Mouse (Mus musculus) hindbrain, embryonic 15.5 days (tissue): ENCODE measurements at regions not wholly inside any gene's neighbourhood (a gene's known extent, or its start where the extent isn't known, plus 50 kb on each side); places are given as distances from the start of the nearest gene placed in this dataset.

ENCODE experiments used
- ATAC-seq: fragments of 200-750 bp; cut with Nextera tagmentation; 2 replicates; pipeline ENCODE4 v1.8.0; 2017; ENCODE audit warnings: low read depth, moderate number of reproducible peaks, moderate TSS enrichment; ENCODE audit not compliant: low FRiP score
- H3K27ac ChIP-seq: fragments of 300-500 bp; sonication (generic); replicated peaks from 2 replicates; pipeline ENCODE4 v1.5.1; 2015; ENCODE audit warnings: mild to moderate bottlenecking, inconsistent platforms
- H3K27me3 ChIP-seq: fragments of 300-500 bp; sonication (generic); 2 replicates; pipeline ENCODE4 v1.6.1; 2015; ENCODE audit warnings: control low read depth, inconsistent platforms
- H3K36me3 ChIP-seq: fragments of 300-500 bp; sonication (generic); 2 replicates; pipeline ENCODE4 v1.6.1; 2015; ENCODE audit warnings: control low read depth, inconsistent platforms
- H3K4me1 ChIP-seq: fragments of 300-500 bp; sonication (generic); replicated peaks from 2 replicates; pipeline ENCODE4 v1.6.1; 2015; ENCODE audit warnings: control low read depth, inconsistent platforms
- H3K4me2 ChIP-seq: fragments of 300-500 bp; sonication (generic); 2 replicates; pipeline ENCODE4 v1.6.1; 2015; ENCODE audit warnings: moderate library complexity, mild to moderate bottlenecking, inconsistent platforms
- H3K4me3 ChIP-seq: fragments of 300-500 bp; sonication (generic); 2 replicates; pipeline ENCODE4 v1.5.1; 2015; ENCODE audit warnings: mild to moderate bottlenecking, inconsistent platforms
- H3K9ac ChIP-seq: fragments of 300-500 bp; sonication (generic); 2 replicates; pipeline ENCODE4 v1.6.1; 2015; ENCODE audit warnings: inconsistent platforms
- H3K9me3 ChIP-seq: fragments of 300-500 bp; sonication (generic); 2 replicates; pipeline ENCODE4 v1.6.1; 2016; ENCODE audit warnings: control low read depth, inconsistent platforms
- WGBS: fragments of 180-500 bp; shearing (Covaris S2); methylation state at CpG from one replicate; pipeline ENCODE4 v1.1.7; 2015; 5-methylcytosine and 5-hydroxymethylcytosine counted together

- Histone ChIP-seq H3K27ac (no peak overlapping the region), H3K9me3 (no peaks in the 10 kb centered on the region), H3K9ac (no peak overlapping the region), H3K4me1 (no peaks in the 10 kb centered on the region), H3K27me3 (no peaks in the 10 kb centered on the region), H3K36me3 (no peaks in the 10 kb centered on the region), H3K4me2 (no peak overlapping the region), H3K4me3 (no peak overlapping the region)
- 60% methylated on average over 6 of the region's 6 CpGs for WGBS
- ATAC-seq, result no peak
Measured at GRCm38 (mm10) chr1:47448737-47449489, 556.3 kb upstream of the Slc39a10 start.

- Histone ChIP-seq H3K4me3 (no peak overlapping the region), H3K9me3 (no peaks in the 10 kb centered on the region), H3K9ac (no peak overlapping the region), H3K4me1 (no peaks in the 10 kb centered on the region), H3K27ac (no peak overlapping the region), H3K27me3 (no peaks in the 10 kb centered on the region), H3K36me3 (no peaks in the 10 kb centered on the region), H3K4me2 (no peak overlapping the region)
- 48% methylated on average over 3 of the region's 3 CpGs for WGBS
- no peak for ATAC-seq
Measured at GRCm38 (mm10) chr1:47448070-47448469, 555.4 kb upstream of the Slc39a10 start.

GRCm38 (mm10) chr1:47446021-47446420 lies 553.4 kb upstream of the Slc39a10 start:
- Histone ChIP-seq H3K9ac (no peak overlapping the region), H3K4me3 (no peak overlapping the region), H3K27ac (no peak overlapping the region), H3K4me2 (no peak overlapping the region), H3K36me3 (no peaks in the 10 kb centered on the region), H3K4me1 (no peaks in the 10 kb centered on the region), H3K9me3 (no peaks in the 10 kb centered on the region), H3K27me3 (no peaks in the 10 kb centered on the region)
- WGBS, result 62% methylated on average over 6 of the region's 6 CpGs
- 0 out of 2 replicates have a peak, but pooled peaks have one; percentile 30 for ATAC-seq

- Histone ChIP-seq H3K4me1 (no peaks in the 10 kb centered on the region), H3K27me3 (no peaks in the 10 kb centered on the region), H3K36me3 (no peaks in the 10 kb centered on the region), H3K9ac (no peak overlapping the region), H3K4me2 (no peak overlapping the region), H3K9me3 (no peaks in the 10 kb centered on the region), H3K4me3 (no peak overlapping the region), H3K27ac (no peak overlapping the region)
- ATAC-seq, result no peak
- 83% methylated on average over 1 of the region's 1 CpGs for WGBS
Measured at GRCm38 (mm10) chr1:47432829-47433228, 540.2 kb upstream of the Slc39a10 start.

- H3K36me3 ChIP-seq, result no peaks in the 10 kb centered on the region
- no peak overlapping the region for H3K27ac ChIP-seq
- WGBS, result 73% methylated on average over 1 of the region's 1 CpGs
- H3K9ac ChIP-seq, result no peak overlapping the region
- H3K4me2 ChIP-seq, result no peak overlapping the region
- no peaks in the 10 kb centered on the region for H3K4me1 ChIP-seq
- ATAC-seq, result no peak
- no peak overlapping the region for H3K4me3 ChIP-seq
- no peaks in the 10 kb centered on the region for H3K27me3 ChIP-seq
- H3K9me3 ChIP-seq, result no peaks in the 10 kb centered on the region
Measured at GRCm38 (mm10) chr1:47405164-47405563, 512.5 kb upstream of the Slc39a10 start.

GRCm38 (mm10) chr1:47386579-47386978 lies 493.9 kb upstream of the Slc39a10 start:
- no peaks in the 10 kb centered on the region for H3K27me3 ChIP-seq
- no peak overlapping the region for H3K27ac ChIP-seq
- H3K4me3 ChIP-seq, result no peak overlapping the region
- no peak overlapping the region for H3K4me2 ChIP-seq
- H3K36me3 ChIP-seq, result no peaks in the 10 kb centered on the region
- H3K9ac ChIP-seq, result no peak overlapping the region
- H3K9me3 ChIP-seq, result no peaks in the 10 kb centered on the region
- no peak for ATAC-seq
- no peaks in the 10 kb centered on the region for H3K4me1 ChIP-seq

GRCm38 (mm10) chr1:47378795-47379194 lies 486.1 kb upstream of the Slc39a10 start:
- no peak overlapping the region for H3K4me3 ChIP-seq
- H3K4me1 ChIP-seq, result no peaks in the 10 kb centered on the region
- WGBS, result 26% methylated on average over 1 of the region's 1 CpGs
- no peak for ATAC-seq
- no peak overlapping the region for H3K27ac ChIP-seq
- H3K9ac ChIP-seq, result no peak overlapping the region
- H3K27me3 ChIP-seq, result no peaks in the 10 kb centered on the region
- no peaks in the 10 kb centered on the region for H3K9me3 ChIP-seq
- no peaks in the 10 kb centered on the region for H3K36me3 ChIP-seq
- no peak overlapping the region for H3K4me2 ChIP-seq

GRCm38 (mm10) chr1:47339718-47340439 lies 447.2 kb upstream of the Slc39a10 start:
- no peak for ATAC-seq
- Histone ChIP-seq H3K9ac (no peak overlapping the region), H3K4me2 (no peak overlapping the region)

GRCm38 (mm10) chr1:47310572-47311075 lies 418.0 kb upstream of the Slc39a10 start:
- no peaks in the 10 kb centered on the region for H3K36me3 ChIP-seq
- no peak overlapping the region for H3K27ac ChIP-seq
- no peak for ATAC-seq
- no peak overlapping the region for H3K4me2 ChIP-seq
- no peak overlapping the region for H3K9ac ChIP-seq
- no peaks in the 10 kb centered on the region for H3K27me3 ChIP-seq
- 64% methylated on average over 2 of the region's 2 CpGs for WGBS
- no peak overlapping the region for H3K4me3 ChIP-seq
- no peaks in the 10 kb centered on the region for H3K9me3 ChIP-seq
- no peaks in the 10 kb centered on the region for H3K4me1 ChIP-seq

More at GRCm38 (mm10) chr1:47339718-47340439, 447.2 kb upstream of the Slc39a10 start:
- Histone ChIP-seq H3K27ac (no peak overlapping the region), H3K9me3 (no peaks in the 10 kb centered on the region), H3K4me1 (no peaks in the 10 kb centered on the region), H3K27me3 (no peaks in the 10 kb centered on the region), H3K36me3 (no peaks in the 10 kb centered on the region), H3K4me3 (no peak overlapping the region)
- 84% methylated on average over 3 of the region's 3 CpGs for WGBS

GRCm38 (mm10) chr1:47306961-47307360 lies 414.3 kb upstream of the Slc39a10 start:
- H3K27me3 ChIP-seq, result no peaks in the 10 kb centered on the region
- no peak overlapping the region for H3K4me3 ChIP-seq
- no peak overlapping the region for H3K4me2 ChIP-seq
- no peak overlapping the region for H3K27ac ChIP-seq
- no peak for ATAC-seq
- no peaks in the 10 kb centered on the region for H3K36me3 ChIP-seq
- H3K9me3 ChIP-seq, result no peaks in the 10 kb centered on the region
- H3K9ac ChIP-seq, result no peak overlapping the region
- no peaks in the 10 kb centered on the region for H3K4me1 ChIP-seq

- Histone ChIP-seq H3K27me3 (no peaks in the 10 kb centered on the region), H3K4me2 (no peak overlapping the region), H3K4me1 (no peaks in the 10 kb centered on the region), H3K4me3 (no peak overlapping the region), H3K9ac (no peak overlapping the region), H3K36me3 (no peaks in the 10 kb centered on the region), H3K27ac (no peak overlapping the region), H3K9me3 (no peaks in the 10 kb centered on the region)
- 85% methylated on average over 1 of the region's 1 CpGs for WGBS
- no peak for ATAC-seq
Measured at GRCm38 (mm10) chr1:47299311-47299710, 406.7 kb upstream of the Slc39a10 start.

- 79% methylated on average over 1 of the region's 1 CpGs for WGBS
Measured at GRCm38 (mm10) chr1:47285639-47286038, 393.0 kb upstream of the Slc39a10 start.

More at GRCm38 (mm10) chr1:47285639-47286038, 393.0 kb upstream of the Slc39a10 start:
- Histone ChIP-seq H3K4me1 (no peaks in the 10 kb centered on the region), H3K27me3 (no peaks in the 10 kb centered on the region), H3K36me3 (no peaks in the 10 kb centered on the region), H3K4me3 (no peak overlapping the region), H3K27ac (no peak overlapping the region), H3K9me3 (no peaks in the 10 kb centered on the region), H3K9ac (no peak overlapping the region), H3K4me2 (no peak overlapping the region)
- ATAC-seq, result no peak
